ENCODE assay signal across 29 mouse cellular contexts in the genomic region with DNA sequence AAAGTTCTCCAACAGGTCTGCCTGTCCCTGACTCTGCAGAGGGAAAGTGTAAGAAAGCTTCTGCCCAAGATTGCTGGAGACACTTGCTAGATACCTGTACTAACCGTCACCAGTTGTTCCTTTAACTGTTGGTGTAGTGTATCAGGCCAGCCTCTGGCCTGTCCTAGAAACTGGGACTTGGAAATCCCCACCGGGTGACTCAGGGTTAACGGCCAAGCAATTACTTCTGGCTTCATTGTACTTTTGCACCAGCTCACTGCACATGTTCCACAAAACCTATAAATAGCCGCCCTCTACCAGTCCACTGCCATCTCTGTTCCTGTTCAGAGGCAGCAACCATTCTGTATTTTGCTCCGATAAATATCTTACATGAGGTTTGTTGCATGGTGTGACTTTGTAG.
DNase-seq lines count a peak whose midpoint lies in the region; ATAC-seq and TF ChIP-seq lines count a peak whose summit lies in the region.
"Had no signal": no experiment of that assay in that cellular context is flagged by ENCODE, and none has a peak within 500 bp of the region (broad histone marks: within the 10 kb centered on the region; RNA-seq: fewer than 3 reads in every experiment).

No protein-coding gene starts in this region.

- ATAC-seq in kidney, embryonic 14.5 days (ENCODE audit: low FRiP score, low TSS enrichment): 0 out of 2 replicates have a peak, but pooled peaks have one; percentile 57
- ATAC-seq in lung, postnatal 0 days: no peak
- ATAC-seq in hindbrain, postnatal 0 days: no peak
- ATAC-seq: forebrain, postnatal 0 days had no signal

- TF ChIP-seq RAD21 in CH12.LX (IDR thresholded peaks at IDR 0.05; ENCODE audit: low read depth, low read length): no peak

- H3K4me2 ChIP-seq in CH12.LX (ENCODE audit: insufficient read depth, low read depth, poor library complexity, severe bottlenecking): peak overlapping the region; percentile 45; the same call in 1 of the 2 replicates
- H3K4me2 ChIP-seq in kidney, embryonic 14.5 days (replicated peaks; ENCODE audit: low read depth, low read length): no peak overlapping the region
- H3K4me2 ChIP-seq in lung, postnatal 0 days (replicated peaks; ENCODE audit: low read depth, low read length): no peak overlapping the region
- no peak overlapping the region for H3K4me2 ChIP-seq in hindbrain, postnatal 0 days (ENCODE audit: low read depth, low read length)
- H3K4me2 ChIP-seq: heart, embryonic 15.5 days; hindbrain, embryonic 14.5 days; limb, embryonic 15.5 days; liver, embryonic 13.5 days had no signal

- H3K79me2 ChIP-seq in CH12.LX (replicated peaks; ENCODE audit: control insufficient read depth, extremely low read depth, insufficient read depth, poor library complexity, severe bottlenecking): no peaks in the 10 kb centered on the region

- dilution Hi-C loops in CH12.LX (cut with MboI; ENCODE audit: extremely low pct_ligation_motif_present, extremely low pct_unique_long_range_greater_than_20kb, low sequenced_read_pairs): no loop called here

- no peak for TF ChIP-seq POLR2A in CH12.LX (IDR thresholded peaks at IDR 0.05; ENCODE audit: low read depth, low read length)

- in situ Hi-C loops in CH12.LX (cut with MboI; ENCODE audit: low pct_ligation_motif_present, low pct_unique_long_range_greater_than_20kb, low sequenced_read_pairs): no loop called here

- H3K4me1 ChIP-seq in CH12.LX (ENCODE audit: control insufficient read depth in 1 of 2, insufficient read depth in 2 of 2): peaks cover 9 to 30% of the 10 kb centered on the region in 2 experiments; a peak in 3 of 4 replicates
- no peaks in the 10 kb centered on the region for H3K4me1 ChIP-seq in kidney, embryonic 14.5 days (ENCODE audit: control insufficient read depth, insufficient read depth, low read length)
- H3K4me1 ChIP-seq in lung, postnatal 0 days (ENCODE audit: insufficient read depth, low read depth, low read length): no peaks in the 10 kb centered on the region
- no peaks in the 10 kb centered on the region for H3K4me1 ChIP-seq in hindbrain, postnatal 0 days (ENCODE audit: insufficient read depth, low read length)
- H3K4me1 ChIP-seq: heart, embryonic 10.5 days; heart, embryonic 15.5 days; limb, embryonic 10.5 days; limb, embryonic 15.5 days; liver, embryonic 13.5 days had no signal

- peak; percentile 74 for TF ChIP-seq EP300 in CH12.LX (IDR thresholded peaks at IDR 0.05; ENCODE audit: low read length)
- TF ChIP-seq EP300 in lung, postnatal 0 days (IDR thresholded peaks at IDR 0.05): no peak

- peak overlapping the region; percentile 52 for H3K27ac ChIP-seq in CH12.LX (ENCODE audit: insufficient read depth, low read depth)
- H3K27ac ChIP-seq in kidney, embryonic 14.5 days (ENCODE audit: low read depth, low read length): no peak overlapping the region
- no peak overlapping the region for H3K27ac ChIP-seq in lung, postnatal 0 days (ENCODE audit: low read length)
- no peak overlapping the region for H3K27ac ChIP-seq in hindbrain, postnatal 0 days
- H3K27ac ChIP-seq: heart, embryonic 10.5 days; heart, embryonic 15.5 days; hindbrain, embryonic 14.5 days; limb, embryonic 10.5 days; limb, embryonic 15.5 days; liver, embryonic 13.5 days had no signal

- H3K9me3 ChIP-seq in CH12.LX (replicated peaks; ENCODE audit: low read length): no peaks in the 10 kb centered on the region
- H3K9me3 ChIP-seq in kidney, embryonic 14.5 days (ENCODE audit: control insufficient read depth, low read length): no peaks in the 10 kb centered on the region
- H3K9me3 ChIP-seq in lung, postnatal 0 days (ENCODE audit: low read length): no peaks in the 10 kb centered on the region
- H3K9me3 ChIP-seq in hindbrain, postnatal 0 days (ENCODE audit: low read length): no peaks in the 10 kb centered on the region
- H3K9me3 ChIP-seq: heart, embryonic 10.5 days; heart, embryonic 15.5 days; limb, embryonic 10.5 days; limb, embryonic 15.5 days; liver, embryonic 13.5 days had no signal

- WGBS in kidney, embryonic 14.5 days: 57% methylated on average over 5 of the region's 5 CpGs
- 84% methylated on average over 5 of the region's 5 CpGs for WGBS in lung, postnatal 0 days
- WGBS in hindbrain, postnatal 0 days: 88% methylated on average over 5 of the region's 5 CpGs

- TF ChIP-seq CTCF in CH12.LX (conservative IDR thresholded peaks at IDR 0.05 in 1 of 2, IDR thresholded peaks at IDR 0.05 in 1 of 2; ENCODE audit: low read depth in 2 of 2, low read length in 2 of 2): no peak
- no peak for TF ChIP-seq CTCF in lung, postnatal 0 days (IDR thresholded peaks at IDR 0.05)
- no peak for TF ChIP-seq CTCF in hindbrain, postnatal 0 days (IDR thresholded peaks at IDR 0.05; ENCODE audit: low read depth)

- H3K9ac ChIP-seq in CH12.LX (ENCODE audit: insufficient read depth, low read depth): no peak overlapping the region
- H3K9ac ChIP-seq in kidney, embryonic 14.5 days (ENCODE audit: low read depth, low read length): no peak overlapping the region
- H3K9ac ChIP-seq in lung, postnatal 0 days (replicated peaks; ENCODE audit: low read depth): no peak overlapping the region
- H3K9ac ChIP-seq in hindbrain, postnatal 0 days (replicated peaks; ENCODE audit: low read length): no peak overlapping the region
- H3K9ac ChIP-seq: forebrain, postnatal 0 days; heart, embryonic 15.5 days; hindbrain, embryonic 14.5 days; limb, embryonic 15.5 days; liver, embryonic 13.5 days had no signal

- DNase-seq in CH12.LX (ENCODE audit: extremely low read depth): peak; percentile 81
- peak; percentile 16 for DNase-seq in kidney, adult 11 months
- peak; percentile 6 for DNase-seq in kidney, postnatal 14 days
- no peak for DNase-seq in thymus, postnatal 4 days
- no peak for DNase-seq in lung, postnatal 0 days (ENCODE audit: low spot score)
- no peak for DNase-seq in adrenal gland, postnatal 25 days
- DNase-seq in hindbrain, postnatal 0 days (ENCODE audit: low spot score): no peak
- DNase-seq: adrenal gland, postnatal 14 days; cerebellum, adult 11-12 months; cerebellum, postnatal 14 days; forebrain, postnatal 0 days; gastrocnemius, postnatal 10 days; heart, postnatal 36 days; liver, embryonic 13.5 days; lung, adult 18-20 months; lung, postnatal 14 days; midbrain, embryonic 14.5 days; retina, postnatal 1 day; right cerebral cortex, postnatal 25 days; spleen, adult 18-20 months; thymus, adult 2 months; thymus, postnatal 36 days had no signal

- no peak overlapping the region for H3K4me3 ChIP-seq in CH12.LX (replicated peaks in 1 of 3; ENCODE audit: low read depth in 2 of 3, low read length in 2 of 3, poor library complexity in 1 of 3)
- H3K4me3 ChIP-seq in kidney, embryonic 14.5 days (ENCODE audit: low read length): no peak overlapping the region
- H3K4me3 ChIP-seq in lung, postnatal 0 days (ENCODE audit: low read depth, low read length): no peak overlapping the region
- H3K4me3 ChIP-seq in hindbrain, postnatal 0 days (ENCODE audit: low read length): no peak overlapping the region
- H3K4me3 ChIP-seq: erythroblast, embryonic 14.5 days; heart, embryonic 10.5 days; heart, embryonic 15.5 days; limb, embryonic 10.5 days; limb, embryonic 15.5 days; liver, embryonic 13.5 days had no signal

- H3K36me3 ChIP-seq in CH12.LX (replicated peaks in 1 of 2; ENCODE audit: control insufficient read depth in 1 of 2, insufficient read depth in 1 of 2, low read length in 1 of 2): no peaks in the 10 kb centered on the region
- no peaks in the 10 kb centered on the region for H3K36me3 ChIP-seq in kidney, embryonic 14.5 days (ENCODE audit: control insufficient read depth, insufficient read depth, low read length)
- no peaks in the 10 kb centered on the region for H3K36me3 ChIP-seq in lung, postnatal 0 days (ENCODE audit: insufficient read depth, low read length)
- no peaks in the 10 kb centered on the region for H3K36me3 ChIP-seq in hindbrain, postnatal 0 days (ENCODE audit: insufficient read depth, low read length)
- H3K36me3 ChIP-seq: heart, embryonic 10.5 days; heart, embryonic 15.5 days; limb, embryonic 10.5 days; limb, embryonic 15.5 days; liver, embryonic 13.5 days had no signal

- H3K27me3 ChIP-seq in CH12.LX (replicated peaks): no peaks in the 10 kb centered on the region
- no peaks in the 10 kb centered on the region for H3K27me3 ChIP-seq in kidney, embryonic 14.5 days (ENCODE audit: control insufficient read depth, insufficient read depth, low read length)
- H3K27me3 ChIP-seq in lung, postnatal 0 days (replicated peaks; ENCODE audit: insufficient read depth, low read length): no peaks in the 10 kb centered on the region
- H3K27me3 ChIP-seq in hindbrain, postnatal 0 days (ENCODE audit: insufficient read depth, low read length): no peaks in the 10 kb centered on the region
- H3K27me3 ChIP-seq: heart, embryonic 15.5 days; limb, embryonic 15.5 days; liver, embryonic 13.5 days had no signal

TF ChIP-seq in CH12.LX, 34 proteins besides CTCF, POLR2A, EP300 and RAD21 (continues in another document):
- TF ChIP-seq ELF1 (IDR thresholded peaks at IDR 0.05; ENCODE audit: low read depth, low read length) (0 out of 2 replicates have a peak, but pooled peaks have one; percentile 27), MXI1 (IDR thresholded peaks at IDR 0.05; ENCODE audit: low read depth, low read length) (no peak), MYC (IDR thresholded peaks at IDR 0.05; ENCODE audit: low read depth, low read length) (peak; percentile 71), NELFE (IDR thresholded peaks at IDR 0.05; ENCODE audit: low read depth, low read length) (no peak; the same call in 1 of the 2 replicates), SIN3A (IDR thresholded peaks at IDR 0.05; ENCODE audit: low read length) (0 out of 2 replicates have a peak, but pooled peaks have one; percentile 59), MEF2A (IDR thresholded peaks at IDR 0.05; ENCODE audit: borderline replicate concordance, low read depth, low read length) (peak; percentile 94), TBP (conservative IDR thresholded peaks at IDR 0.05; ENCODE audit: low read depth, low read length) (0 out of 2 replicates have a peak, but pooled peaks have one; percentile 48), USF1 (IDR thresholded peaks at IDR 0.05; ENCODE audit: low read depth, low read length) (no peak), HCFC1 (IDR thresholded peaks at IDR 0.05; ENCODE audit: low read depth, low read length) (no peak), IRF4 (IDR thresholded peaks at IDR 0.05; ENCODE audit: low read depth, low read length) (peak; percentile 67), POLR2AphosphoS2 (IDR thresholded peaks at IDR 0.05; ENCODE audit: low read depth, low read length) (no peak), RCOR1 (conservative IDR thresholded peaks at IDR 0.05; ENCODE audit: low read depth, low read length) (peak; percentile 51; the same call in 1 of the 2 replicates), PAX5 (IDR thresholded peaks at IDR 0.05; ENCODE audit: low read length) (no peak), NRF1 (IDR thresholded peaks at IDR 0.05; ENCODE audit: low read depth, low read length) (no peak), MAZ (IDR thresholded peaks at IDR 0.05; ENCODE audit: low read depth, low read length) (no peak), CHD1 (IDR thresholded peaks at IDR 0.05; ENCODE audit: low read depth, low read length) (no peak), MAFK (IDR thresholded peaks at IDR 0.05; ENCODE audit: insufficient replicate concordance, low read length) (no peak), JUND (conservative IDR thresholded peaks at IDR 0.05; ENCODE audit: low read depth, low read length) (peak; percentile 24; the same call in 1 of the 2 replicates)

Comparison
In these comparisons a context has a peak if more than half of its experiments do, and no peak if none do; other contexts are left out.
1. DNase-seq: peak in CH12.LX (single experiment), kidney, adult 11 months (single experiment) and kidney, postnatal 14 days (single experiment); none in thymus, postnatal 4 days (single experiment), lung, postnatal 0 days (single experiment), adrenal gland, postnatal 25 days (single experiment) and hindbrain, postnatal 0 days (single experiment).